Mouse (Mus musculus) R1 (cell line): Measurements from ENCODE around the gene Mpv17l2.

Source experiments
- DNase-seq: peaks from one replicate; pipeline ENCODE4 v3.0.0-alpha.2; 2018; ENCODE audit warnings: low read depth, low spot score

The Mpv17l2 gene

DNA sequence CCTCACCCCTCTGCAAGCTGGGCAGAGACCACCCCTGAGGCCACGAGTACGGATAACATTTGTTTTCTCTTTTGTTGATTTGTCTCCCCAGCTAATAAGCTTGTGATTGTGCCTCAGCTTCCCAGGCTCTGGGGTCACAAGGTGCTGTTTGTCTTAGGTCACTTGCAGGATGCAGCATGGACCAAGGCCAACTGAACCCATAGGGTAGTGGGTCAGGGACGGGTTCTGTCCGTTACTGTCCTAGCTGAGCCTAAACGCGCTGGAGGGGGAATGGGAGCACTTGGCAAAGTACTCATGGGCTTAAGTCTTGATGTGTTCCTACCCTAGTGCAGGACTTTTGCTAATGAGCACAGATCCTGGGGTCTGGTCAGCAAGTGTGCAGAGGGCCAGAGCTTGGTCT lies 6.8 kb upstream of the Mpv17l2 start:
- no peak for DNase-seq

DNA sequence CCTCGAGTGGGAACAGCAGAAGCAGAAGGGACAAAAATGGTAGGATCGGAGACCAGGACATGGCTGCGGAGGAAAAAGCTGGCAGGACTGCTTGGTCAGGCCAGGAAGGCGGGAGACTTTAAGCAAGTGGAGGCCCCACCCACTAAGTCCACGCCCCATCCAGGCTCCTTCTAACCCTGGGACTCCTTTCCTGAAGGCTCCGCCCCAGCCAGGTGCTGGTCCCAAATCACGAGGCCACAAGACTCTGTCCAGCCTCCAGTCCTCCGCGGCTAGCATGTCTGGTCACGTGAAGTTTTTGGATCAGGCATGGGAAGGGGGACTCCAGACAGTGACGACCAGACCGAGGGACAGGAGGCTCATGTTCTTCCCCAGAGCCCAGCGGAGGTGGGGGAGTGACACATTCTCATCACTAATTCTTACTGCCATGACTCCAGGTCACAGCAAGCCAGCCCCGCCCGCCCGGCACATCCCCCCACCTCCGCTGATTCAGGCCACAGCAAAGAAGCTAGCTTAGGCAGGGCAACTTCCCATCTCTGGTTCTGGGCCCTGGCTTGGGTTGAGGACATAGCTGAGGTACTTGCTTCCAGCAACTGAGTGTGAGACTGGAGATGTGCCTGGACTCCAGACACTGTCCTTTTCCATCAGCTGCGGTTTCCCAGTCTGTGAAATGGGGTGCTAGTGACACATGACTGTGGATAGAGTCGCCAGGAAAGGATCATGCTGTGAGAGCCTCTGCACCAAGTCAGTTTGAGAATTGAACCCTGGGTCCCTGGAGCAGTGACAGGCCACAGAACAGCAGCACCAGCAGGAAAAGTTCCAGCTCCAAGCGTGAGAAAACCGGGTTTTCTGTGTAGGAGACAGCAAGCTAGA lies 6.1 kb upstream of the Mpv17l2 start:
- DNase-seq: peak; percentile 94

DNA sequence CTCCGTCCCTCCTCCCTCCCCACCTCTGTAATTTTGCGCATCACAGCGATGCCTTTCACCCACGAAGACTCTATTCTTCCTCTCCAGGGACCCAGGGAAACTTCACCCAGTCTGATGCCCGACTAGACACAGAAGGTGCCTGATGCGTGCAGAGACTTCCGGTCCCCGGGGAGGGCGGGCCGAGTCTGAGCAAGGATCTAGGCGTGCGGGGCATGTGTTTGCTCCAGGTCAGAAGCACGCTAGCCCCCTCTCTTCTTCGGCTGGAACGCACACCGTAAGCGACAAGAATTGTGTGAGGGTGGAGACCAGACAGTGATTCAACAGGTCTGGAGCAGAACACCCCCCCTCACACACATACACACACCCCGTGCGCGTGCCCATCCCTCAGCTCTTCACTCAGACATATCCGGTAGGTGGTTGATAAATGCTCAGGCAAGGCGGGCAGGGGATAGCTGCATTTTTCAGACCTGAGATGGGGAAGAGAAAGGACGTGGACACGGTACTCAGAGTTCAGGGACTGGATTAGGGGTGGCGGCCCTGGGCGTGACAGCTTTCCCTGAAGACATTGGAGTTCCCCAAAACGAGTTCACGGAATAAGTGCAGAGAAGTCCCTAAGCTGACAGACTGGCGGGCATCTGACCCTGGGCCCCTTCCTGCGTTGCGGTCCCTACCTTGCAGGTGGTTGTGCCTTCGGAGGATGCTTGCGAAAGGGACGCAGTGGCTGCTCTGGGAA lies 5.3 kb upstream of the Mpv17l2 start:
- peak; percentile 55 for DNase-seq

DNA sequence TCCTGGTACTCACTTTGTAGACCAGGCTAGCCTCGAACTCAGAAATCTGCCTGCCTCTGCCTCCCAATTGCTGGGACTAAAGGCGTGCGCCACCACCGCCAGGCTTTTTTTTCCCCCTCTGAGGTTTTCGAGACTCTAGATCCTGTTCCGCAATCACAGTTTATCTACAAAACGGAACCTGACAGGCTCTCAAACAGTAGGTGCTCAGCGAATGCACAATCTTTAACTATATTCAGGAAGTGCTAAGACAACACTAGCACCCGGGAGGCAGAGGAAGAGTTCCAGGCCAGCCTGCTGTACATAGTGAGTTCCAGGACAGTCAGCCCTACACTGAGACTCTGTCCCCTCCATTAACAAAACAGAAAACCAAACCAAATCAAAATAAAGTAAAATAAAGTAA lies 4.6 kb upstream of the Mpv17l2 start:
- DNase-seq: no peak

DNA sequence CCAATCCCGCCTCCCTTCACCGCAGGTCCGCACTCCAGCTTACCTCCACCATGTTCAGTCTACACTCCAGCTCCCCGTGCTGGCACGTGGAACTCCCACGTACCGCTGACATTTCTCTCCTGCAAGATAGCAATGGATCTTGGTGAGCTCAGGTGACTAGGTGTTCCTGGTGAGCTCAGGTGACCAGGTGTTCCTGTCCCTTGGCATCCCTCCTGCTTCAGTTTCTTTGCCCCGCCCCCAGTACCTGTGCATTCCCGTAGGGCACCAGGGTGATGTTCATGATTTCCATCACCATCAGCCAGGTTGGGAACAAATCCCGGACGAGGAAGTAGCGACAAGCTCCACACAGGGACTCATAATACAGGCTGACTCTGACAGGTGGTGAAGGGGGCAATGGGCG lies 3.9 kb upstream of the Mpv17l2 start:
- no peak for DNase-seq

DNA sequence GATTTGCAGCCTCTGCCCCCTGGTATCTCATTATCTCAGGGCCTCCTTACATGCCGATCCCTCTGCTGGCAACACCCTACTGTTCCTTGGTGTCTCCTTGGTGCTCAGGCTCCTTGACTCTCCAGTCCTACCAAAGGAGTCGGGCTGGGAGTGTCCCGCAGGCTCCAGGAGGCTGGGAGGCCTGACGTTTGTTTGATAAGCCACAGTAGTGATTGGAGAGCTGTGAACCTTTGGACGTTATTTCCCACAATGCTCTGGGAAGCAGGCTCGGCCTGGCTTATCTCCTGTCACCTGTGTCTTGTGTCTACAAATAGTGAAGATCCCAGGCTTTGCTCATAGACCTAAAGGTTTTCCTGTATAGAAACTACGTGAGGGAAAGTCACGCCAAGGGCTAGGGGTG lies 3.3 kb upstream of the Mpv17l2 start:
- no peak for DNase-seq

DNA sequence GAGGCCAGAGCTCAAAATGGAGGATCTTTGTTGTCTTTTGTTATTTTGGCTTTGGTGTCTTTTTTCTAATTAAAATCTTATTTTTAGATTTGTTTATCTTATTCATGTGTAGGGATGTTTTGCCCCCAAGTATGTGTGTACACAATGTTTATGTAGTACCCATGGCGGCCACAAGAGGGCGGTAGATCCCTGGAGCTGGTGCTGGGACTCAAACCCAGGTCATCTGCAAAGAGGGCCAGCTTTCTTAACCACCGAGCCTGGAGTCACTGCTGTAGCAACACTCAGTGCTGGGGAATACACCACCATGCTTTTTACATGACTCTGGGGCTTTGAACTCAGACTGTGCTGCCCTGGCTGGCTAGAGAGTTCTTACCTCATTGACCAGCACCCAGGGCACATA lies 2.6 kb upstream of the Mpv17l2 start:
- DNase-seq: peak; percentile 75

DNA sequence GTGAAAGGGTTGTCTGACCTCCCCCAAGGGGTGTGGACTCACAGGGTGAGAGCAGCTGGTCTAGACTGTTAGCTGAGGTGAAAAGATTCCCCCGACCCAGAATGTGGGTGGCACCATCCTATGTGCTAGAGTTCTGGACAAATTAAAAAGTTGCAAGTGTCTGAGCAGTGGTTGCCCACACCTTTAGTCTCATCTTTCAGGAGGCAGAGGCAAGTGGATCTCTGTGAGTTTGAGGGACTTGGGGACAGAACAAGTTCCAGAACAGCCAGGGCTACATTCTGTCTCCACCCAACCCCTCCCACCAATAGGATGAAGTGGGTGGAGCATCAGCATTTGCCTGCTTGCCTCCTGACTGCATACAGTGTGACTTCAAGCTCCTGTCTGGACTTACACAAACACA lies 1.4 kb upstream of the Mpv17l2 start:
- peak; percentile 62 for DNase-seq

DNA sequence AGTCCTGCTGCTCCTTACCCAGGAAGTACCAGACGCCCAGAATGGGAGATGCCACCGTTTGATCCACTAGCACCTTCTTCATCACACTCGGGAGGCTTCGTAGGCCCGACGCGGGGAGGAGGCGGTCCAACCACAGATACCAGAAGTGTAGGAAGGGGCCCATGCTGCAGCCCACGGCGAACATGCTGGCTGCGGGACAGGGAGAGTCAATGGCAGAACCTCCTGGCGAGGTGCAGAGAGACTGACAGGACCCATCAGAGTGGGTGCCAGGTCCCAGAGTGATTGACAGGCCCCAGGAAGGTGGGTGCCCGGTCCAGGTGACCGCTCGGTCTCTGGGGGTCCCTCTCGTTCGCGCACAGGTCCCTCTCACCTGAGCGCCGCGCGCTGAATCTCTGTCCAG lies 396 bp downstream of the Mpv17l2 start:
- DNase-seq: peak; percentile 56

DNA sequence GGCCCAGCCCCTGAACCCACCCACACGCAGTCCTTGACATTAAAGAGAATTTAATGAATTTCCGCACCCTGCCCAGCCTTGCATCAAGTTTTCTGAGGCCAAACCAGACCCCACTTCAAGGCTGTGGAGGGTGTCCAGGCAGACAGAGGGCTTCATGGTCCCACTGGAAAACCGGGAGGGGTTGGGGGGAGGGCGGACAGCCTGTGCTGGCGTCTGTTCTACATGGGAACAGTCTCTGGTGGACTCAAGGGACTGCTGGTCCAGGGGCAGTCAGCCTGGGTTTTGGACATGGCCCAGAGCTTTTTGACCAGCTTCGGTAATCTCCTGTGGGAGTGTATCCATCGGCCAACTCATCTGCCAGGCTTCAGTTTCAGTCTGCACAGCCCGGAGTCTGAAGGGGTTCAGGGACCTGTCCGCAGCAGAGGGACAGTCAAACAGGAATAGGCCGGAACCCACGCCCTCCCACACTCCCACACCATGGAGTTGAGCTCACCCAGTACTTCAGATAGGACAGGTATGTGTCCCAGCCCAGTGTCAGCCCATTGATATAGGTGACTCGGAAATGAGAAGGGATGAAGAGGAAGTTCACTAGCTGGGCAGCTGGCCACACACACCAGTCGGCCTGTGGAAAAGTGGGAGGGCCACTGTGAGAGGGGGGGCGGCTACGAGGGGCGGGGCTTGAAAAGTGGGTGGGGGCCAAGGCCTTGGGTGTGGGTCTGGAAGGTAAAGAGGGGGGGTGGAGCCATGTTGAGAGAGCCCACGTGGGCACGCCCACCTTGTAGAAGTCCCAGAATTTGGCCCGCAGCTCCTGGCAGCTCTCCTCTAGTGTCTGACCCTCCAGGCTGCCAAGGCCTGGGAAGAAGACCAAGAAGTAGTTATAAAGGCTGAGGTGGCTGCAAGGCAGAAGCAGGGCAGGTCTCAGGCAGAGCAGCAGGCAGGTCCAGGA lies 1.9 kb downstream of the Mpv17l2 start:
- peak; percentile 88 for DNase-seq

DNA sequence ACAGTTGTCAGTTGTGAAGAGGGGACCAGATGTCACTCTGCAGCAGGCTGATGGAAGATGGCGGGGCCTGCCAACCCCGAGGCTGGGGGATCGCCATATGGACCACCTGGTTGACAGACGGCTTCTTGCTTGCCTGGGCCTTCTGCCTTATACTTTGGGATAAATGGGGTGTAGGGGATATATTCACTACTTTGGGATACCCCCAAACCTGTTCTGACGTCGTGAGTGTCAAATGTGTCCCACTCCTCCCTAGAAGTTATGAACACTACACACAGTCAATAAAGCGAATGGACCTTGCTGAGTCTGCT lies 2.5 kb downstream of the Mpv17l2 start:
- DNase-seq: no peak

DNA sequence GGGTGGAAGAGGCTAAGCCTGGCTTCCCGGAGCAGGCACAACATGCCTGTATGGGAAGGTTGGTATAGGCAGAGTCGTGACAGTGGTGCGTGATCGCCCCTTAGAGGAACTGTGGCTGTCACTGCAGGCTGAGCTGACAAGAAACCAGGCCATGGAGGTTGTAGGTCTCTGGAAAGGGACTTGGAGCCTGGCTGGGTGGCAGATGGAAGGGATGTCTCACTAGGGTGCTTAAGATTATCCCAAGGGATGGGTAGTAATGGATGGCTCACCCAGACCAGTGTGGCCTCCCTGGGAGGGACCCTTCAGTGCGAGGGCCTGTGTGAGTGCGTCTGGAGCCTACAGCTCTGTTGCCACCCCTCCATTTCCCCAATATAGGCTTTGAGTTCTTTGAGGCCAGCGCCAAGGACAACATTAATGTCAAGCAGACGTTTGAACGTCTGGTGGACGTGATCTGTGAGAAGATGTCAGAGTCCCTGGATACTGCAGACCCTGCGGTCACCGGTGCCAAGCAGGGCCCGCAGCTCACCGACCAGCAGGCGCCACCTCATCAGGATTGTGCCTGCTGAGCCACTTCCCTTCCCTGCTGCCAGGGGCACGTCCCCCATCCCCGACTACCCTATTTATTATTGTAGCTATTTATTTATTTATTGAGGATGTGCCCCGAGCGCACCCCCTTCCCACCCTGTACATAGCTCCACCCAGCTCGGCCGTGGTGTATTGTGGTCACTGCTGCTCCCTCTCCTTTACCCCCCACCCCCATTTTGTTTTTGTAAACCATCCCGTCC lies 3.0 kb downstream of the Mpv17l2 start:
- peak; percentile 54 for DNase-seq

DNA sequence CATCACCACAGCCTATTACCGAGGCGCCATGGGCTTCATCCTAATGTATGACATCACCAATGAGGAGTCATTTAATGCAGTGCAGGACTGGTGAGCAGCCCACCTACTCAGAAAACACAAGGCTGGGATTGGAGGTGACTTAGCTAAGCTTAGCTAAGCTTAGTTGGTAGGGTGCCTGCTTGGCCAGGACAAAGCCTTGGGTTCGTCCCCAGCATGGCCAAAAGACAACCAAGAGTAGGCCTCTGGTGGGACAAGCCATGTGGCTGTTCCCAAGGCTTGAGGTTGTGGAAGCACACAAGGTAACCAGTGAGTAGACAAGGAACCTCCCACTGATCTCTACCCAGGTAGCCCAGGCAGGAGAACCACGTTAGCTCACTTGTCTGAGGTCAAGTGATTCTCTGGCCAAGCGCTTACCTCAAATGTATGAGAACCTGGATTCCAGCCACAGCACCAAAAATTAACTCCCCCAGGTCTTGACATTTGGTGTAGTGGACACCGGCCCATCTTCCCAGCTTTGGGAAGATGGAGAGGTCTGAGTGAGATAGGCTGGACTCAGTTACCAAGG lies 4.2 kb downstream of the Mpv17l2 start:
- no peak for DNase-seq

DNA sequence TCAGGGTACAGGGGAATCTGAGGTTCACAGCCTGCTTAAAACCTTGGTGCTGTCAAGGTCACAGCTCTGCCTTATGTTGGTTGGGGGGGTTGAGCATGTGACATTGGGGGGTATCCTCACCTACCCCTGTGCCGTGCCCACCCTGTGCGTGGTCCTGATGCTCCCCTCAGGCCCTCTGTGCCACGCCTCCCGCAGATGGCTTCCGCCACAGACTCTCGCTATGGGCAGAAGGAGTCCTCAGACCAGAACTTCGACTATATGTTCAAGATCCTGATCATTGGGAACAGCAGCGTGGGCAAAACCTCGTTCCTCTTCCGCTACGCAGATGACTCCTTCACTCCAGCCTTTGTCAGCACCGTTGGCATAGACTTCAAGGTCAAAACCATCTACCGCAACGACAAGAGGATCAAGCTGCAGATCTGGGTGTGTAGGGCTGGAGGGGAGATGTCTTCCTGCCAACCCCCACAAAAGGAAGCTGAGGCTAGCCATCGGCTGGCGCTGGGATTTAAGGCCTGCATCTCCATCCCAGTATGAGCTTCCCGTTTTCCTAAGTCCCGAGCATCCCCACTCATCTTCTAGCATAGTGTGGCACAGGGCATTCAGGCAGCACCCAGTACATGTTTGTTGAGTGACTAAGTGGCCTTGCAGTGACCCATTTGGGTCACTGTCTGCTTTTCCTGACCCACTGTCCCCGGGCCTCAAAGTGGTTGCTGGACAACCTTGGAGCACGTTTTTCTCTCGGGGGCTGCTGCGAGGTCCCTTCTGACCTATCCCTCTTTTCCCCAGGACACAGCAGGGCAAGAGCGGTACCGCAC lies 4.9 kb downstream of the Mpv17l2 start:
- no peak for DNase-seq

DNA sequence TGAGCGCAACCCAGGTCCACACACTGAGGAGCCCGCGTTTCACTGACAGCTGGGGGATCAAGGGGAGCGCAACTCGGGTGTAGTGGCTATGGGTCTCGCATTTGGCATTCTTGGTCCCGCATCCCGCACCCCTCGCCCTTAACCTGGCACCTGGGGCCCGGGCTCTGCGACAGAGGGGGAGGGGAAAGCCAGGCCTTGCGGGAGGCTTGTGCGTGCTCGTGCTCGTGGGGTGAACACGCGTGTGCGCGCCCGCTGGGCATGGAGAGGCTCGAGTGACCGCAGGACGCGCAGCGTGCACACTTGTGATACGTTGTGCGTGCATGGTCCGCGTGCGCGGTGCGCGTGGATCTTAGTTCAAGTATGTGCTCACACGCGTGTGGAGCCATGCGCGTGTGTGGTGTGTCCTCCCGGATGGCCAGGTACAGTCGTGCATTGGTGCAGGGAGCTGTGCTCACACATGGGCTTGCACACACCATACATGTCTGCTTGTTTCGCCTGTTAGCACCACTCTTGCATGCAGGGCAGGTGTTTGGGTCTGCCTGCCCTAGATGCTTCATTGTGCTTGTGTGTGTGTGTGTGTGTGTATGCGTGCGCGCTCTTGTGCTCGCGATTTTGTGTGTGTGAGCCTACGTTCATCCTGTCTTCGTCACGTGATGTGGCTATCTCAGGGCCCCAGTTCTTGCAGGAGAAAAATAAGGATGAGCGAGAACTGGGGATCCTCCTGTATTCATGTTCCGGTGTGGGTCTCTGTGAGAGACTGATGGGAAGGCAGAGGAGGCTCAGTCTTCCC lies 5.7 kb downstream of the Mpv17l2 start:
- DNase-seq: peak; percentile 50

DNA sequence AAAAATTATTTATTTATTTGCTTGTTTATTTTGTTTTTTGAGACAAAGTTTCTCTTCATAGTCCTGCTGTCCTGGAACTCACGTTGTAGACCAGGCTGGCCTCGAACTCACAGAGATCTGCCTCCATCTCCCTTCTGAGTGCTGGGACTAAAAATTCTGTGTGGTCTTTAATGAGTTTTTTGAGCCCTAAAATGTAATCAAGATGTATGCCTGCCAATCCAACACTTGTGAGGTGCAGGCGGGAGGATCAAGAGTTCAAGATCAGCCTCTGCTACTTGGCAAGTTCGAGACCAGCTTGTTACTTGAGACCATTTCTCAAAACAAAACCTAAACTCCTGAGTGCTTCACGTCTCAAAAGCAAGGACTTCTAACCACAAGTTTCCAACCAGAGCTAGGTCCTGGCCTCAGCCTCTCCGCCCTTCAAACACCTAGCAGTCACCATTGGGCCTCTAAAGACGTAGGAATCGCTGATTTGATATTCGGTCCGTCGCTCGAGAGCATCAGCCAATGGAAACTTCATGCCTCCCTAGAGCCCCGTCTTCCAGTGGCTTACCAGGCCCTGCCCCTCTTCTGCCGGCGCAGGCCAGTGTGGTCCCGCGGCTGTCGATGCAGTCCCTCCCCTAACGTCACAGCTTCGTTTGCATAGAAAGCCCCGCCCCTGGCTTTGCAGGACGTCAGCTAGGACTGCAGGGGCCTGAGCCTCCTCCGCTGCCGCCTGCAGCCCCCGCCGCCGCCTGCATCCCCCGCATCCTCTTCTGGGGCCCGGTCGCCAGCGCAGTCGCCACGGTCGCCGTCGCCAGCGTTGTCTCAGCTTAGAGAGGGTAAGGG lies 6.5 kb downstream of the Mpv17l2 start, which contains the start of gene Rab3a:
TSS of gene Rab3a (plus strand) at position 637 of the 828 bp plus-strand sequence.
- peak; percentile 99 for DNase-seq

DNA sequence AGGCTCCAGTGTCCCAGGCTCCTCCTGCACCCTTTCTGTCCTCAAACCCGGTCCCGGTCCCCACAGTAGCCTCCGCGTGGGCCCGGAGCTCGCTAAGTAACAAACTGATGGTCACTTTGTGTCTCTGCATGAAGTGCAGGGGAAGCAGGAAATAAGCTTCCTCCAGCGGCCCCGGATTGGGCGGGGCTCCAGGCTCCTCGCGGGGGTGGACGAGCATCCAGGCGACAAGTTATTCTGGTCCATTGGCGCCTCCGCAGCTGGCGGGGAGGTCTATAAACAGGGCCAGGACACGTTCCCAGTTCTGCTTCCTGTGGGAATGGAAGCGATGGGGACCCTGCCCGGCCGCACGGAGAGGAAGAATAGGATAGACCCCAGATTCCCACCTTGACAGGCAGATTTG lies 7.6 kb downstream of the Mpv17l2 start:
- DNase-seq: peak; percentile 46
